In genomic region chr2:152343329-152344213, GRCm38 (mm10) we compare ENCODE assay signal across 7 mouse cellular contexts. TPM values are rescaled to one million over a fixed set of nuclear protein-coding genes. Genes with fewer than 3 reads are reported as not detected.
A peak's percentile ranks its signal among the peaks of the same experiment; 100 is the strongest.
DNase-seq lines count a peak whose midpoint lies in the region; ATAC-seq lines count a peak whose summit lies in the region.

Trib3 (minus strand) TSS chr2:152344032.

- no peak within 1 kb of the TSS for H3K27ac ChIP-seq in intestine, embryonic 14.5 days (ENCODE audit: low read depth)
- no peak within 1 kb of the TSS for H3K27ac ChIP-seq in limb, embryonic 12.5 days
- peak within 1 kb of the TSS; percentile 57; the same call in 1 of the 2 replicates for H3K27ac ChIP-seq in midbrain, embryonic 14.5 days (replicated peaks; ENCODE audit: low read depth, low read length)

- ATAC-seq in intestine, embryonic 14.5 days (replicated peaks; ENCODE audit: low FRiP score, low TSS enrichment, low read depth) = peak; percentile 85
- peak; percentile 69 for ATAC-seq in limb, embryonic 12.5 days (ENCODE audit: insufficient number of reproducible peaks, insufficient read depth, low FRiP score, low TSS enrichment, low read depth)
- ATAC-seq in midbrain, embryonic 14.5 days (ENCODE audit: low FRiP score, low TSS enrichment) = peak; percentile 83

- H3K4me2 ChIP-seq in intestine, embryonic 14.5 days (ENCODE audit: low read length) = peak within 1 kb of the TSS; percentile 97
- H3K4me2 ChIP-seq in limb, embryonic 12.5 days = peak within 1 kb of the TSS; percentile 91
- peak within 1 kb of the TSS; percentile 85 for H3K4me2 ChIP-seq in midbrain, embryonic 14.5 days (ENCODE audit: low read length)

- H3K9me3 ChIP-seq in intestine, embryonic 14.5 days (ENCODE audit: control insufficient read depth, low read length) = no peaks in the 10 kb centered on the region
- H3K9me3 ChIP-seq in limb, embryonic 12.5 days = no peaks in the 10 kb centered on the region
- H3K9me3 ChIP-seq in midbrain, embryonic 14.5 days (ENCODE audit: control insufficient read depth, low read length) = no peaks in the 10 kb centered on the region

- peak within 1 kb of the TSS; percentile 49 for H3K9ac ChIP-seq in intestine, embryonic 14.5 days (ENCODE audit: low read length)
- peak within 1 kb of the TSS; percentile 65 for H3K9ac ChIP-seq in limb, embryonic 12.5 days (replicated peaks)
- H3K9ac ChIP-seq in midbrain, embryonic 14.5 days (replicated peaks; ENCODE audit: low read length) = peak within 1 kb of the TSS; percentile 58

- 0 out of 2 replicates have a peak, but pooled peaks cover 3% of the 10 kb centered on the region for H3K4me1 ChIP-seq in intestine, embryonic 14.5 days (replicated peaks; ENCODE audit: control insufficient read depth, insufficient read depth, low read length)
- H3K4me1 ChIP-seq in limb, embryonic 12.5 days (replicated peaks) = peaks cover 12% of the 10 kb centered on the region; the same call in 1 of the 2 replicates
- peaks cover 5% of the 10 kb centered on the region; the same call in 1 of the 2 replicates for H3K4me1 ChIP-seq in midbrain, embryonic 14.5 days (ENCODE audit: control insufficient read depth, insufficient read depth, low read length)

- H3K27me3 ChIP-seq in intestine, embryonic 14.5 days (replicated peaks; ENCODE audit: control insufficient read depth, insufficient read depth, low read length) = no peaks in the 10 kb centered on the region
- peaks cover 32% of the 10 kb centered on the region for H3K27me3 ChIP-seq in limb, embryonic 12.5 days
- 0 out of 2 replicates have a peak, but pooled peaks cover 3% of the 10 kb centered on the region for H3K27me3 ChIP-seq in midbrain, embryonic 14.5 days (ENCODE audit: control insufficient read depth, insufficient read depth, low read length)

- peak within 1 kb of the TSS; percentile 56 for H3K4me3 ChIP-seq in intestine, embryonic 14.5 days (ENCODE audit: low read depth, low read length)
- H3K4me3 ChIP-seq in limb, embryonic 12.5 days (replicated peaks) = peak within 1 kb of the TSS; percentile 57
- peak within 1 kb of the TSS; percentile 46 for H3K4me3 ChIP-seq in midbrain, embryonic 14.5 days (replicated peaks; ENCODE audit: low read depth, low read length)

- H3K36me3 ChIP-seq in intestine, embryonic 14.5 days (ENCODE audit: control insufficient read depth, insufficient read depth, low read length) = no peaks in the 10 kb centered on the region
- H3K36me3 ChIP-seq in limb, embryonic 12.5 days = no peaks in the 10 kb centered on the region
- H3K36me3 ChIP-seq in midbrain, embryonic 14.5 days (ENCODE audit: control insufficient read depth, insufficient read depth, low read length) = no peaks in the 10 kb centered on the region

- peak; percentile 89 for DNase-seq in adrenal gland, adult 2 months
- peak; percentile 88 for DNase-seq in embryo, embryonic 10.5 days (ENCODE audit: low spot score)
- peak; percentile 77 for DNase-seq in gastrocnemius, postnatal 25 days
- peak; percentile 84 for DNase-seq in intestine, embryonic 14.5 days (ENCODE audit: low spot score)
- peak; percentile 88 for DNase-seq in midbrain, embryonic 14.5 days
- DNase-seq in spleen, adult 12 weeks (ENCODE audit: low spot score) = peak; percentile 57

- 1% methylated on average over 52 of the region's 52 CpGs for WGBS in intestine, embryonic 14.5 days
- under 1% methylated on average over 52 of the region's 52 CpGs for WGBS in limb, embryonic 12.5 days
- under 1% methylated on average over 52 of the region's 52 CpGs for WGBS in midbrain, embryonic 14.5 days

RNA-seq across cellular contexts. Expression of gene Trib3, which starts in this region (rescaled TPM):
- 10 to 100 TPM in 1 of 2 experiments, 1 to 10 TPM in 1; 2.8 to 23.9 TPM for total RNA-seq in adrenal gland, adult 2 months (2021)
- polyA plus RNA-seq in adrenal gland, adult 2 months (2012; rRNA removed) = 5.8 and 6.9 TPM in 2 replicates
- 1 to 10 TPM in 1 of 2 experiments, under 1 TPM in 1; 0.74 to 1.8 TPM for total RNA-seq in gastrocnemius, postnatal 25 days (2021)
- polyA plus RNA-seq in intestine, embryonic 14.5 days (2014; fragmentation: Nextera tagmentation; extraction: Ambion mirVana) = 1.8 and 2.8 TPM in 2 replicates
- polyA plus RNA-seq in limb, embryonic 12.5 days (2016; fragmentation: Nextera tagmentation; extraction: Ambion mirVana) = 3.0 and 3.6 TPM in 2 replicates
- 0.62 and 1.2 TPM in 2 replicates for polyA plus RNA-seq in midbrain, embryonic 14.5 days (2014; fragmentation: Nextera tagmentation; extraction: Ambion mirVana)
